ENCODE assay signal across 9 mouse cellular contexts in the genomic region with DNA sequence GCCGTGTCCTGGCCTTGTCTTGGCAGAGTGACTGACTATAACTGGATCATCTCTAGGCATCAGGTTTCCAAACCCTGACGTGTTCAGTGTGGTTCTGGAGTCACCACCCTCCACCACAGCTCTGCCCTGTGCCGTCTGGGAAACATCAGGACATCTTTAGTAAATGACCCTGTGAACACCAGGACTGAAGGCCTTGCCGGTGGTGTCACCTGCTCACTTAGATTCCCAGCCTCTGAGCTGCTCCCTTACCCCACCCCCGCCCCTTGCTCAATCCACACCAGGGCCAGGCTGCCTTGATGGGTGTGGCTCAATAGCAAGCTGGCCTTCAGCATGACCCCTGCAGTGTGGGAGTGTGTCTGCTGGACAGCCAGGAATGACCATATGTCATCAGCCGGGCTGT.
DNase-seq lines count a peak whose midpoint lies in the region; ATAC-seq lines count a peak whose summit lies in the region.
"Had no signal": no experiment of that assay in that cellular context is flagged by ENCODE, and none has a peak within 500 bp of the region (broad histone marks: within the 10 kb centered on the region; RNA-seq: fewer than 3 reads in every experiment).

No protein-coding gene starts in this region.

- no peak overlapping the region for H3K9ac ChIP-seq in liver, embryonic 11.5 days (ENCODE audit: low read depth, low read length)
- H3K9ac ChIP-seq in midbrain, embryonic 14.5 days (replicated peaks; ENCODE audit: low read length) = no peak overlapping the region

- no peaks in the 10 kb centered on the region for H3K36me3 ChIP-seq in liver, embryonic 11.5 days (ENCODE audit: control insufficient read depth, insufficient read depth, low read length)
- H3K36me3 ChIP-seq in midbrain, embryonic 14.5 days (ENCODE audit: control insufficient read depth, insufficient read depth, low read length) = 0 out of 2 replicates have a peak, but pooled peaks cover 4% of the 10 kb centered on the region

- H3K9me3 ChIP-seq in liver, embryonic 11.5 days (ENCODE audit: control insufficient read depth, low read length) = no peaks in the 10 kb centered on the region
- H3K9me3 ChIP-seq in midbrain, embryonic 14.5 days (ENCODE audit: control insufficient read depth, low read length) = no peaks in the 10 kb centered on the region

- H3K4me3 ChIP-seq in liver, embryonic 11.5 days (ENCODE audit: low read depth, low read length) = no peak overlapping the region
- no peak overlapping the region for H3K4me3 ChIP-seq in midbrain, embryonic 14.5 days (replicated peaks; ENCODE audit: low read depth, low read length)

- DNase-seq in adrenal gland, adult 8-10 months = peak; percentile 58
- no peak for DNase-seq in adrenal gland, postnatal 25 days
- peak; percentile 36 for DNase-seq in liver
- no peak for DNase-seq in liver, embryonic 11.5 days (ENCODE audit: low spot score)
- peak; percentile 65 to 82 for DNase-seq in cerebellum, postnatal 25 days
- DNase-seq in retina, postnatal 1 day = peak; percentile 56
- no peak for DNase-seq in layer of hippocampus, postnatal 36 days
- no peak for DNase-seq in midbrain, embryonic 14.5 days
- DNase-seq: kidney, adult 8-10 months had no signal

- no peak for ATAC-seq in liver, embryonic 11.5 days (replicated peaks; ENCODE audit: low FRiP score)
- no peak for ATAC-seq in midbrain, embryonic 14.5 days (ENCODE audit: low FRiP score, low TSS enrichment)

- H3K27ac ChIP-seq in liver, embryonic 11.5 days (ENCODE audit: low read depth, low read length) = no peak overlapping the region
- H3K27ac ChIP-seq in midbrain, embryonic 14.5 days (replicated peaks; ENCODE audit: low read depth, low read length) = no peak overlapping the region

- 60% methylated on average over 6 of the region's 6 CpGs for WGBS in liver, embryonic 11.5 days
- 60% methylated on average over 6 of the region's 6 CpGs for WGBS in midbrain, embryonic 14.5 days

- H3K4me1 ChIP-seq in liver, embryonic 11.5 days (replicated peaks; ENCODE audit: control insufficient read depth, insufficient read depth, low read length) = no peaks in the 10 kb centered on the region
- 0 out of 2 replicates have a peak, but pooled peaks cover 4% of the 10 kb centered on the region for H3K4me1 ChIP-seq in midbrain, embryonic 14.5 days (ENCODE audit: control insufficient read depth, insufficient read depth, low read length)

- no peak overlapping the region for H3K4me2 ChIP-seq in liver, embryonic 11.5 days
- H3K4me2 ChIP-seq in midbrain, embryonic 14.5 days (ENCODE audit: low read length) = no peak overlapping the region

- H3K27me3 ChIP-seq in liver, embryonic 11.5 days (replicated peaks; ENCODE audit: control insufficient read depth, insufficient read depth, low read length) = no peaks in the 10 kb centered on the region
- H3K27me3 ChIP-seq in midbrain, embryonic 14.5 days (ENCODE audit: control insufficient read depth, insufficient read depth, low read length) = no peaks in the 10 kb centered on the region

Comparison
In these comparisons a context has a peak if more than half of its experiments do, and no peak if none do; other contexts are left out.
1. DNase-seq: peak in adrenal gland, adult 8-10 months (single experiment), liver (single experiment), cerebellum, postnatal 25 days (2 of 2) and retina, postnatal 1 day (single experiment); none in adrenal gland, postnatal 25 days (single experiment), liver, embryonic 11.5 days (single experiment), layer of hippocampus, postnatal 36 days (0 of 2) and midbrain, embryonic 14.5 days (single experiment).